Mouse (Mus musculus): ENCODE data around the gene Gak.
"Not testable (repeated sequence)": the region's sequence is repeated elsewhere in the genome, so short reads cannot be mapped to it uniquely, and the experiment has no call there.

Gene Gak

DNA sequence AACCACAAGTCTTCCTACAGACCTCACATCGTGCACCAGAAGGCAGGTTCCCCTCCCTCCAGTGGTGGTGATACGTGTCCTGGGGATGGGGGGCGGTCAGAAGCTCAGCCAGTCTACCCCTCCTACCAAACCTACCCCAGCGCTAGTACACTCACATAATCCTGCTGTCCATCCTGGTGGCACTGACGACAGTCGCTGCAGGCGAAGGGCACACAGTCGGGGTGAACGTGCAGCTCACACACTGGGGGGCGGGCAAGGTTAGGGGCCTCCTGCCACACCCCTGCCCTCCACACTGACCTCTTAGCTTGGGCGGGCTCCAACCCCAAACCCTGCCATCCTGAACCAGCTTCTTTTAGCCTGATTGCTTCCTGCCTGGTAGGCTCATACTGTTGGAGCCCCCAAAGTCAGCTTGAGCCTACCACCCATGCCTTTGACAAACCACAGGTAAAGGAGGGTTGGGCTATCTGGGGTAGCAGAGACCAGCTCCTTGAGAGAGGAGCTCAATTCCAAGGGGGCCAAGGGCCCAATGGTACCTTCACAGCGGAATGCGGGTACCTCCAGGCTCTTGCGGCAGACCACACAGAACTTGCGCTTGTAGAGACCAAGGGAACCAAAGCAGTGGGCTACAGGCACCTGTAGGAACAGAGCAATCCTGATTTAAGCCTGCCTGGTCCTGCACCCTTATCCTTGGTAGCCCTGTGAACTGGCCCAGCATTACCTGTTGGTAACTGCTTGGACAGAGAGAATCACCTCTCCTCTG lies 26.5 kb upstream of the Gak start:
- peak in 1 of 2 experiments; percentile 26 for DNase-seq (ENCODE audit: low spot score in 2 of 2)

DNA sequence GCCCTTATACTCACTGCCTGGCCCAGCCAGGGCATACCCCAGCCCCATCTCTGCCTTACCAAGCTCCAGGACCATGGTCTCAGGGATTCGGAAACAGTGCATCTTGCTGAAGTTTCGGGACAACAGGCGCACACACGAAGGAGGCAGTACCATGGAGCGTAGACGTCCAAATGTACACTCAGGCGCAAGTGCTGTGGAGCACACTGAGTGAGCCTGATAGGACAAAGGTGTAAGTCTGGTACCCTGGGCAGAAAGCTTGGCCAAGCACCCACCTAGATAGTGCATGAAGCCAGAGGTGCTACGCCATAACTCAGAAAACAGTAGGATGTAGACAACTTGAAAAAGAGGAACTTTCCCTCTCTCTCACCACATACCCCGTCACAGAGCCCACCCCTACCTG lies 25.8 kb upstream of the Gak start:
- peak in 1 of 2 experiments; percentile 16 for DNase-seq (ENCODE audit: low spot score in 2 of 2)

DNA sequence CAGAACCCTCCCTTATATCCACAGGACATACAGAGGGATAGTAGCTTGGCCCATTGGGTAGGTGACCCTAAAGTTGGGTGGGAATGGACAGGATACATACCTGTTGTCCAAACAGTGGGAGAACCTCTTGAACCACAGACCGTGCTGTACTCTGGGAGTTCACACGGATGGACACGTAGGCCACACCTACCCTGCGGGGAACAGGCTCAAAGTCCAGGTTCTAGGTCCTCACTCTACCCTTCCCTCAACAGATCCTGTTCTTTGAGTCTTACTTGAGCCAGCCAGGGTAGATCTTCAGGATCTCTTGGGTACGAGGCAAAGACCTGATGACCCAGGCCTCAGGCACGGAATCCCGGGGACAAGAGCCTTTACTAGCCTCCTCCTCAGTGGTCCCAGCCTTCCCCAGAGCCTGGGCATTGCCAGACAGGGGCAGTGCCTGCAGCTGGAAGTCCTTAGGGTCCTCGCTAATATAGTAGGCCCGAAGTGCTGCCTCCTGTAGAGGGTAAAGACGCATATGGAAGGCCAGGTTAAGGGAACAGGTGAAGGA lies 25.0 kb upstream of the Gak start:
- DNase-seq (ENCODE audit: low spot score in 2 of 2) = peak in 1 of 2 experiments; percentile 12

DNA sequence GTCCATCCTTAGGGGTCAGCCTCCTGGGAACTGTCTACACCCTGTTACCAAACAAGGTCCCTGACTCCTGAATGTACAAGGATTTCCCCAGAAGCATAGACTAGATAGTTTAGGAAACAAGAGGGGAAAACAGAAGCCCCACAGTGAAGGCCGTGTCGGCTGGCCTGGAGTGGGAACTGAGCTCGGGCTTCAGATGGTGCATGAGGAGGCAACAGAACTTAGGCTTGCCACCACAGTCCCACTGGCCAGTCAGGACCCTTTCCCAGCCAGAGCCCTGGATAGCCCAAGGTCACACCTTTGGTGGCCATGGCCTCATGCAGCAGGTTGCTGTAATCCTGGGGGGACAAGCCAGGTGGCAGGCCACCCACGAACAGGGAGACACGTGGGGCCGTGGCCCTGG lies 23.8 kb upstream of the Gak start:
- peak in 1 of 2 experiments; percentile 22 for DNase-seq (ENCODE audit: low spot score in 2 of 2)

DNA sequence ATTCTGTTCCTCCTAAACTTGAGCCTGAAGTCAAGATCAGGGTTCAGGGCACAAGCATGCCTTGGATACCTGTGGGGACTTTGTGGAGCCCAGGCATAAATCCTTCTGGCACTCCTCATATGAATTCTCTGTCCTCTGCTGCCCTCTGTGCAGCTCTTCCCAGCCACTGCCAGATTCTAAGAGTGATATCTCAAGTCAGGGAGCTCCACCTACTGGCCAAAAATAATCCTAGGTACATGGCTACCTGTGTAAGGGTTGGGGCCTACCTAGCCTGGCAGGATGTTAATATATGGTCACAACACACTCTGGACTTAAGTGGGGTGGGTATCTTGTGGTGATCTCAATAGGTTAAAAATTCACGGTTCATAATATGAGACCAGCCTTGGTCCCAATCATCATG lies 22.3 kb upstream of the Gak start:
- DNase-seq (ENCODE audit: low spot score in 2 of 2) = peak; percentile 48 to 56

DNA sequence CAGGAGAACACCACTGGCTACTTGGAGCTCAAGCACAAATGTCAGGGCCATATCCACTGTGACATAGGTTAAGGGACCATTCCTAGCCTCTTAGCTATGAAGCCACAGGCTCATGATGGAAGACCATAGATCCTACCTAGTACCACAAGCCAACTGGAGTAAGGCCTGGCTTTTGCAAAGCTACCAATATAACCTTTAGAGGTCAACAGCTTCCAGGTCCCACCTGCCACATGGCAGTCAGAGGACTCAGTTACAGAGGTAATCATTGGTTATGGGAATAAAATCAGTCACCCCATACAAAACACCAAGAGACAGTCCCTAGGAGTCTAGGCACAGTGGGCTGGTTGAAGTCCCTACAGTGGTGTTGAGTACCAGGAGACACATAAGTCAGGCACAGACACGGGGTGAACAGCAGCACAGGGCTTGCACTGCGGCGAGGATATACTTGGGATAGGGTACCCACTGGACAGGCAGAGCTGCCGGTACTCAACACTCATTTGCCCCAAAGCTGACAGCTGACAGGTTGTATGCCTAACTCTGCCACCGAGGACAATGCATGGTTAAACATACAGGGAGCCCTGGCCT lies 21.7 kb upstream of the Gak start:
- DNase-seq (ENCODE audit: low spot score in 2 of 2) = no peak

DNA sequence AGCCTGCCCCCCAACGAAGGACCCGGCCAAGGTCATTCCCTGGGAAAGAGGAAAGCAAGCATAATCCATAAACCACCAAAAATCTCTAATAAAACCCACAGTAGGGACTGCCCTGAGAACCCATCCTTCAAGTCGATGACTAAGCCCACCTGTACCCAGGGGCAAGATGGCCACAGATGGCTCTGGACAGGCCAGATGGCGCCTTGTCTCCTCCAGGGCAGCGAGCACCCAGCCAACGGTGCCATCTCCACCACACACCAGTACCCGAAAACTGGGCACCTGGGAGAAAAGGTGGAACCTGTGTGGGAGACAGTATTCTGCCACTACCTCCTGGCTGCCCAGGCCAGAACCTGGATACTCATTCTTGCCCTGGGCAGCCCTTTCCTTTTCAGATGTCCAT lies 20.8 kb upstream of the Gak start:
- DNase-seq (ENCODE audit: low spot score in 2 of 2) = peak in 1 of 2 experiments; percentile 27

DNA sequence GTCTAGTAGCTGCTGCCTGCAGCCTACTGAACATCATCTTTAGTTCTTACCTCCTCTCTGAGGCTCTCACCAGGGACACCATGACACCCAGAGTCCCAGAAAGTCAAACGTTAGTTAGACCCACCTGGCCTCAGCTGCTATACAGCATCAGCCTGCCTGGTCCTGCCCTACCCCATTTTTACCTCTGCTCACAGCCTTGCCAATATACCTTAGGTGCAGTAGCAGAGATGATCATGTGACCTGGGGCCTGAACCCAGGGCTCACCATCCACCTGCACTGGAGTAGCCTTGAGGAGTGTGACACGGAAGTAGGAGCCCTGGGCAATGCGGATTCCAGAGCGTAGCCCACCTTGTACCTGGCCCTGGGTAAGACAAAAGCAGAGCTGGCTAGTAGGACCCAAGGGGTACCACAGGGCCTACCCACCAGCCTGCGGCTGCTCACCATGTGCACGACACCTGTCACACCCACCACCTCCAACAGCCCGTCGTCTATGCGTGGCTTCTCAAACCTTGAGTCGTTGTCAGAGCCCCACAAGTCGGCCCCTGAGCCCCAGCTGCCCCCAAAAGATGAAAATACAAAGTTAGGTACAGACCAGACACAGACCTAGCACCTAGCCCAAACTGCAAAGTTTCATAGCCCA lies 19.5 kb upstream of the Gak start:
- DNase-seq (ENCODE audit: low spot score in 2 of 2) = peak in 1 of 2 experiments; percentile 36

DNA sequence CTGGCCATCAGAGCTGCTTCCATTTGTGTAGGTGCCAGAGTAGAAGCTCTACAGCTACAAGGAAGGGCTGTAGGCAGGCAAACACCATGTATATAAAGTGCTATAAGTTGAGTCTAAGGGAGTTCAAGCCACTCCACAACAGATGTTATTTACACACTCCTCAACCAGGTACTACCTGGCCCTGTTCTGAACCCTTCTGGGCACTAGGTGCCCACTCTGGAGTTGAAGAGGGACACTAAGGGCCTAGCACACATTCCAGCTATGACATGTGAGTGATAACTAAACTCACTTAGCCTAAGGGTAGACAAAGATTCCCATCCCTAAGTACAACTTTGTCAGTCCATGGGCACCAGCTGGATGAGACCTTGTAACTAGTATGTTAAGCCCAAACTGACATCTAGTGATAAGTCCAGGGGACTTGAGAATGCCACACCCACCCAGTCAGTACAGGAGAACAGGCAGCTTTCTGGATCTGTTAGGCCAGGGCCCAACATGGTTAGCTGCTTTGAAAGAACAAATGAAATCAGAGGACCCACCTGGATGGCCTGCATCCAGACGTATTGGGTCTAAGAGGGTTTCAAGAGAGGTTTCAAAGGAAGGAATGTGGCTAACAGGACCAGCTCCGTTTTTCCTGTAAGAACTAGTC lies 18.4 kb upstream of the Gak start:
- peak in 1 of 2 experiments; percentile 27 for DNase-seq (ENCODE audit: low spot score in 2 of 2)

DNA sequence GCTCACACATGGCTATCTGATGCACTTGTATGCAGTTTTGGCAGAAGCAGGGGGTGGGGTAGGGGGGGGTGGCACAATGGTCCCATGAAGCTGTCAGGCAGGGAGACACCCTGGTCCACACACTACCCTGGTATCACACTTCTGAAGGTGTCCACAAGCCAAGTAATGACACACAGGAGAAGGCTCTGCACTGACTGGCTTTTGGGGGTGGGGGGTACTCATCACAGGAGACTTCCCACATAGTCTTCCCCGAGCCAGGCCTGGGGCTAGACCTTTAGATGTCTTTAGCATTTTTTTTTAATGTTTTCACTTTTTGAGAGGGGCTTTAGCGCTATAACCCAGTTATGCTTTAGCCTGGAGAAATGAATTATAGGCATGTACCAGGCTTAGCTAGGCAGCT lies 17.8 kb upstream of the Gak start:
- DNase-seq (ENCODE audit: low spot score in 2 of 2) = no peak

DNA sequence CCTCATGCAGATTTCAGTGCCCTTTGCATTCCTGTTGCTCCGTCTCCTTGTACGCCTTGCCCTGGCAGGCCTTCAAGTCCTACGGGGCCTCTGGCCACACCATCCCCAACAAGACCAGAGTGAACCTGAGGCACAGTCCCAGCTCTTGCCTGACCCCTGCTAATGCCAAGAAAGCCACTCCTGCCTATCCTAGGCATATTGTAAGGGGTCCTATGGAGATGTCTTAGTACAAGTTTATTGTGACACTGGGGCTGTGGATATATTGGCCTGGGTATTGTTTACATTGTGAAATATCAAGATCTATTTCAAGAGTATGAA lies 16.7 kb upstream of the Gak start:
- no peak for DNase-seq (ENCODE audit: low spot score in 2 of 2)

DNA sequence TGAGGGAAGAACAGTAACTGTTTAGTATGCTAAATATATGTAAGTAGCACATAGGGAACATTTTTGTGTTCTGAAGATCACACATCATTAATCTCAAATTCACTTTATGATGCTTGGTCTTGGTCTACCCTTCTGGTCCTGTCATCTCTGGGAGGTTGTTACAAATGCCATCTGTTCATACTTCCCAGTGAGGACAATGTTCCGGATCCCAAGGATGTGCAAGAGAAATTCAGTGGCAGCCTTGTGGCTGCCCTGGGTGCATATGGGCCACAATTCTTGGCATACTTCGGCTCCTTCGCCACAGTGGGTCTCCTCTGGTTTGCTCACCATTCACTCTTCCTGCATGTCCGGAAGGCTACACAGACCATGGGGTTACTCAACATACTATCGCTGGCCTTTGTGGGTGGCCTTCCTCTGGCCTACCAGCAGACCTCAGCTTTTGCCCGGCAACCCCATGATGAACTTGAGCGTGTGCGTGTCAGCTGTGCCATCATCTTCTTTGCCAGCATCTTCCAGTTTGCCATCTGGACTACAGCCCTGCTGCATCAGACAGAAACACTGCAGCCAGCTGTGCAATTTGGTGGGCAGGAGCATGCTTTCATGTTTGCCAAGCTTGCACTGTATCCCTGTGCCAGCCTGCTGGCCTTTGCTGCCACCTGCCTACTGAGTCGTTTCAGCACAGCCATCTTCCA lies 16.2 kb upstream of the Gak start:
- DNase-seq (ENCODE audit: low spot score in 2 of 2) = peak in 1 of 2 experiments; percentile 72

DNA sequence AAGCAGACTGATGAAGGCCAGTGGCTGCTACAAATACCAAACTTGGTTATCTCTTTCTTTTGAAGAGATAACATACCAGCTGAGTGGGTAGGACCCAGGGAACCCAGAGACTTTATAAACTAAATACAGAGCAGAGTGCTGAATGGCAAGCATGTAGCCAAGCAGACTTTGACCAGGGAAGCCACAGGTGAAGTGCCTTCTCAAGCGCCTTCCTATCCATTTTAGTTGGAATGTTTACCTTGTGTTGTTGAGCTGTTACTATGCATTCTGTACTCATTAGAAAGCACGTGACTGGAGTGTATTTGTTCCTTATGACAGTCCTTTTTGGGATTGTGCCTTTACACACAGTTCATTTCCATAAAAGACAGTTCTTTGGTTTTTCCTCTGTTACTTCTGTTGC lies 14.1 kb upstream of the Gak start:
- no peak for DNase-seq (ENCODE audit: low spot score in 2 of 2)

DNA sequence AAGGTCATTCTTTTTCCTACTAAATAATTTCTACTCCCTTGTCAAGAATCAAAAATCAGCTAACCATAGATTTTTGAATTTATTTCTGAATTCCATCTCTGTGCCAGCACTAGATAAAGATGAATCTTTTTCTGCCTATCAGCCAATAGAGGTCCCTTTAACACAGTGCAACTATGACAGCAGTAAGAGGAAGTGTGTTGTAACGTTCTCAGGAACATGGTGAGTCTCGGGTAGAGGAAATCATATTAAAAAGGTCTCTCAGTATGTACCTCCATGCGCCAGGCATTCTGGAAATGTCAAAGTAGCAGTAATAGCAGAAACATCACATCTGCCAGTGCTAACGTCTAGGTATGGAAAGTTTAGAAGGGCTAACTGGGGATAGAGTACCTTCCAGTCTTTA lies 6.6 kb upstream of the Gak start:
- no peak for DNase-seq (ENCODE audit: low spot score in 2 of 2)

DNA sequence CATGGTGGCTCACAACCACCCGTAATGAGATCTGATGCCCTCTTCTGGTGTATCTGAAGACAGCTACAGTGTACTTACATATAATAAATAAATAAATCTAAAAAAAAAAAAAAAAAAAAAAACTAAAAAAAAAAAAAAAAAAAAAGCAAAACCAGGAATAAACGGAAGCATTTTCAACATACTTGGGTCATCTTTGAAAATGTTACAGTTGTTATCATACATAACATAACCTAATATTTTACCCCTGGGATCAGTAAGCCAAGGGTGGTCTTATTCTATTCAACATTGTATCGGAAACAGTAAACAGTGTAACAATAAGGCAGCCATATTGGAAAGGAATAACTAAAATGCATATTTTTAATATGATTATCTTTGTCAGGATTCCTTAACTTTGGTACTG lies 4.5 kb upstream of the Gak start:
- DNase-seq (ENCODE audit: low spot score in 2 of 2) = not testable (repeated sequence)

DNA sequence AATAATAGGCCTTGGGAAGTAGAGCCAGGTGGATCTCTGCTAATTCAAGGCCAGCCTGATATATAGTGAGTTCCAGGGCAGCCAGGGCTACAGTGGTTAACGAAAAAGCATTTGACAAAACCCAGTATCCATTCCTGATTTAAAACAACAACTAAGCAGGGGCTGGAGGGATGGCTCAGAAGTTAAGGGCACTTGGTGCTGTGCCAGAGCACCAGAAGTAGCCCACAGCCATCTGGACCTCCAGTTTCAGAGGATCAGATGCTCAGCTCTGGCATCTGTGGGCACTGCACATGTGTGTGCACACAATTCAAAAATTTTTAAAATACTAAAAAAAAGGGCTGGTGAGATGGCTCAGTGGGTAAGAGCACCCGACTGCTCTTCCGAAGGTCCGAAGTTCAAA lies 4.1 kb upstream of the Gak start:
- no peak for DNase-seq (ENCODE audit: low spot score in 2 of 2)

DNA sequence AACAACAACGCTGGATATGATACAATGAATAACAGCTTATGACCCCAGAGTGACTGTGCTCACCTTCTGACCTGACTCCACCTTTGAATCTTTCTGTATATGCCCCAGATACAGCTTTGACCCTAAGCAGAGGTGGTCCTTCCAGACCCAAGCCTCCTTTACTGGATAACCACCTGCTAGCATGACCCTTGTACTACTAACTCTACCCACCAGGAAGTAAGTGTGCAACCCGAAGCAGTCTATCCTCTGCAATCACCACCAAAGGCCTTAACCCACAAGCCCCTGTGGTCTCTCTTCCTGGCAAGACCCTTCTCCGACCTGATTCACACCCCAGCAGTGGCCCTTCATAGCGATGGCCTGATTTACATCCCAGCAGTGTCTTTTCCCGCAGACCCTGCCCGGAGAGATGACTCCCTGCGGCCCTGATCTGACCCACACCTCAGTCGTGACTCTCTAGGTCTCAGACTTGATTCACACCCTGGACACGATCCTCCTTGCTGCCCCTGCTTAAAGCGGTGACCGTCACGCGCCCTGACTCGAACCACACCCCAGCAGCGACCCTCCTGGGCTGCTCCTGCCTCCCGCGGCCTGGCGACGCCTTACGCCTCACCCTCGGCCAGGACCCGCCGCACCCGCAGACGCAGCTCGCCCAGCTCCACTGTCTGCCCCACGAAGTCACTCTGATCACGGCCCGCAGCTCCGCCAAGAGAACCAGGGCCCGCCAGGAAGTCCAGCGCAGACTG lies 493 bp downstream of the Gak start:
- no peak for DNase-seq (ENCODE audit: low spot score in 2 of 2)

DNA sequence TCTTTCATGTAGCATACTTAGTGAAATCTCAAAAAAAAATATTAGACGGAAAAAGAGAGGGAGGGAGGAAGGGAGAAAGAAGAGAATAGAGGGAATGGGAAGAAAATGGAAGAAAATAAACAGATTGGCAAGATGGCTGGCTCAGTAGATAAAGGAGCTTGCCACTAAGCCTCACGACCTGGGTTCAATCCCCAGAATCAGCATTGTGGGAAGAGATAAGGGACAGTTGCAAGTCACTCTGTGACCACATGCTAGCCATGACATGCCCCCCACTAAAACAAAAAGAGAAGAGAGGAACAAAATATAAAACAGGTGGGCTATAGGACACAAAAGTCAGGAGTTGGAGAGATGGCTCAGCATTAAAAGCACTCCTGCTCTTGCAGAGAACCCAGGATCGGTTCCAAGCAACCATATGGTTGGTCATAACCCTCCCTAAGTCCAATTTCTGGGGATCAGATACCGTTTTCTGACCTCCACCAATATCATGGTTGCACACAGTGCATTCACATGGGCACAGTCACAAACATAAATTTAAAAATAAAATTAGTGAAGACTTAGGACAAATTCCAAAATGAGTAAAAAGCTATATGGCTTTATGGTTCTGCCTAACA lies 3.4 kb downstream of the Gak start:
- no peak for DNase-seq (ENCODE audit: low spot score in 2 of 2)

DNA sequence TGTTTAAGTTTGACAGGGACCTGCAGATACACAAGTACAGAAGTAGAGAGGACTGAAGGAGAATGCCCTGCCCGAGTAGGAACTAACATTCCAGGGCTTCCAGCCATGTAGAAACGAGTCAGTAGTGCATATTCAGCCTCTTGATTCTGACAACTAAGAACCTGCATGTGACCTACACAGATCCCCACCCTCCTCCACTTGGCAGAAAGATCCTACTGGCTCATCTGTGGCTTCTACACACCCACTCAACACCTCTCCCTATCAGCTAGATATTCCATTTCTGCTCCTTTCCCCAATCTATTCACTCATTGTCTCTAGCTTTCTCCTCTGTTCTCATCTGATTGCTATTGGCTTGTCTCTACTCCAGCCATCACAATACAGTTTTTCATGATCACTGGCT lies 7.7 kb downstream of the Gak start:
- no peak for DNase-seq (ENCODE audit: low spot score in 2 of 2)

DNA sequence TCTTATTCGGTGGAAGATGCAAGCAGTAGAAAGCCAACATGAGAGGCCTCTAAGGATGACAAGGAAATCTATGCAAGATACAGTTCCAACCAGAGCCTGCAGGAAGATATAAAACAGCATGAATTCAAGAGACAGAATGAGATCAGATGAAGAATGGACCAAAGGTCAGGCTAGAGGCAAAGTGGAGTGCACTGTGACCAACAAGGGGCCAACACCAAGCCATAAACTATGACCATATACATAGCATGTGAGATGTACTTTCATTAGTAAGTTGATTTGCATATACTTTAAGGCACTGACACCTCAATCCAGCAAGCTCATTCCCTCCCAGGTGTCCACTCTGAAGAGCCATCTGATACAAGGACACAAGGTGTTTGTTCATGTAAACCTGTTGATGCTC lies 19.1 kb downstream of the Gak start:
- DNase-seq (ENCODE audit: low spot score in 2 of 2) = no peak

DNA sequence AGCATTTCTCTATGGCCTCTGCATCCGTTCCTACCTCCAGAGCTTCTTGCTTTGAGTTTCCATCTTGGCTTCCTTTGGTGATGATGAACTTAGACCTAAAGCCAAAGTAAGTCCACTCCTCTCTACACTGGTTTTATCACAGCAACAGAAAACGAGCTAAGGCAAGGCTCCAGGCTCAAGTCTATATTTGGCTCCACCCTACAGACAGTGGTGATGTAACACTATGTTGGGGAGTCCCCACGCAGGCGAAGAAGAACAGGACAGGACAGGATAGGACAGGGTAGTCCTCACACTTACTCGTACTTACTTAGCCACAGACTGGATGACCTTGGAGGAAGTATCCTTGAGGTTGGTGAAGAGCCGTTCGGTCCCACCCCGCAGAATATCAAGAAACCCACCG lies 27.0 kb downstream of the Gak start:
- no peak for DNase-seq (ENCODE audit: low spot score in 2 of 2)
